Mouse (Mus musculus) liver, embryonic 16.5 days (tissue): ENCODE data around the gene Odf2l. TPM values are rescaled to one million over a fixed set of nuclear protein-coding genes. Genes with fewer than 3 reads are reported as not detected.

ENCODE experiments used
- ATAC-seq: fragments of 200-750 bp; cut with Nextera tagmentation; 2 replicates; pipeline ENCODE4 v1.8.0; 2017; ENCODE audit warnings: low read depth, mild to moderate bottlenecking, moderate number of reproducible peaks, moderate library complexity
- H3K27ac ChIP-seq: fragments of 300-500 bp; sonication (generic); 2 replicates; pipeline ENCODE4 v1.5.1; 2014; ENCODE audit warnings: mild to moderate bottlenecking, low read length
- H3K27me3 ChIP-seq: fragments of 300-500 bp; sonication (generic); 2 replicates; pipeline ENCODE4 v1.6.1; 2014; ENCODE audit warnings: low read depth, low read length, mixed read lengths; ENCODE audit not compliant: control insufficient read depth, insufficient read depth
- H3K36me3 ChIP-seq: fragments of 300-500 bp; sonication (generic); 2 replicates; pipeline ENCODE4 v1.6.1; 2014; ENCODE audit warnings: mild to moderate bottlenecking; ENCODE audit not compliant: control insufficient read depth, insufficient read depth
- H3K4me1 ChIP-seq: fragments of 300-500 bp; sonication (generic); 2 replicates; pipeline ENCODE4 v1.6.1; 2014; ENCODE audit warnings: low read depth, low read length, mixed read lengths; ENCODE audit not compliant: control insufficient read depth
- H3K4me2 ChIP-seq: fragments of 300-500 bp; sonication (generic); 2 replicates; pipeline ENCODE4 v1.6.1; 2014; ENCODE audit warnings: low read depth, low read length, mixed read lengths
- H3K4me3 ChIP-seq: fragments of 300-500 bp; sonication (generic); 2 replicates; pipeline ENCODE4 v1.5.1; 2014; ENCODE audit warnings: low read depth, mild to moderate bottlenecking, low read length
- H3K9ac ChIP-seq: fragments of 300-500 bp; sonication (generic); 2 replicates; pipeline ENCODE4 v1.6.1; 2014; ENCODE audit warnings: low read depth, low read length
- H3K9me3 ChIP-seq: fragments of 300-500 bp; sonication (generic); replicated peaks from 2 replicates; pipeline ENCODE4 v1.6.1; 2016; ENCODE audit warnings: low read length; ENCODE audit not compliant: control insufficient read depth
- WGBS: fragments of 180-500 bp; shearing (Covaris S2); extraction: QIAGEN DNeasy Blood & Tissue Kit; methylation state at CpG from one replicate; pipeline ENCODE4 v1.1.7; 2014; ENCODE audit not compliant: insufficient replicate concordance; 5-methylcytosine and 5-hydroxymethylcytosine counted together
- polyA plus RNA-seq: library from polyadenylated mRNA; unstranded; fragments of >200 nt; fragmentation: Nextera tagmentation; extraction: Ambion mirVana; gene quantifications from 2 replicates; pipeline ENCODE4 v1.2.1, GENCODE M21; 2015

Odf2l gene
- polyA plus RNA-seq, 1 experiment from 2014 or later, result 5.1 TPM

- H3K4me2 ChIP-seq, result no peak overlapping the region
- ATAC-seq, result no peak
- H3K4me1 ChIP-seq, result no peaks in the 10 kb centered on the region
- no peak overlapping the region for H3K9ac ChIP-seq
- WGBS, result 80% methylated on average over 7 of the region's 7 CpGs
- no peaks in the 10 kb centered on the region for H3K27me3 ChIP-seq
- H3K9me3 ChIP-seq, result no peaks in the 10 kb centered on the region
- no peak overlapping the region for H3K4me3 ChIP-seq
- H3K27ac ChIP-seq, result no peak overlapping the region
- H3K36me3 ChIP-seq, result no peaks in the 10 kb centered on the region
These were observed 32.7 kb downstream of the Odf2l start for GRCm38 (mm10) chr3:145151092-145151491.

- 73% methylated on average over 7 of the region's 7 CpGs for WGBS
- no peaks in the 10 kb centered on the region for H3K4me1 ChIP-seq
- H3K4me3 ChIP-seq, result no peak overlapping the region
- no peak for ATAC-seq
- no peaks in the 10 kb centered on the region for H3K9me3 ChIP-seq
- H3K27ac ChIP-seq, result no peak overlapping the region
- H3K27me3 ChIP-seq, result no peaks in the 10 kb centered on the region
- H3K4me2 ChIP-seq, result no peak overlapping the region
- H3K9ac ChIP-seq, result no peak overlapping the region
- no peaks in the 10 kb centered on the region for H3K36me3 ChIP-seq
These were observed 33.5 kb downstream of the Odf2l start for GRCm38 (mm10) chr3:145151933-145152332.

- H3K36me3 ChIP-seq, result no peaks in the 10 kb centered on the region
- no peaks in the 10 kb centered on the region for H3K27me3 ChIP-seq
- H3K4me2 ChIP-seq, result no peak overlapping the region
- ATAC-seq, result no peak
- H3K4me3 ChIP-seq, result no peak overlapping the region
- no peak overlapping the region for H3K27ac ChIP-seq
- no peak overlapping the region for H3K9ac ChIP-seq
- 81% methylated on average over 6 of the region's 6 CpGs for WGBS
- no peaks in the 10 kb centered on the region for H3K4me1 ChIP-seq
- H3K9me3 ChIP-seq, result no peaks in the 10 kb centered on the region
These were observed 38.5 kb downstream of the Odf2l start for GRCm38 (mm10) chr3:145156883-145157282.

GRCm38 (mm10) chr3:145158441-145158840 lies 40.1 kb downstream of the Odf2l start:
- no peak overlapping the region for H3K4me2 ChIP-seq
- H3K9me3 ChIP-seq, result no peaks in the 10 kb centered on the region
- H3K27me3 ChIP-seq, result no peaks in the 10 kb centered on the region
- no peaks in the 10 kb centered on the region for H3K4me1 ChIP-seq
- H3K9ac ChIP-seq, result no peak overlapping the region
- no peak overlapping the region for H3K4me3 ChIP-seq
- WGBS, result 64% methylated on average over 3 of the region's 3 CpGs
- ATAC-seq, result no peak
- H3K27ac ChIP-seq, result no peak overlapping the region
- H3K36me3 ChIP-seq, result no peaks in the 10 kb centered on the region

GRCm38 (mm10) chr3:145166741-145167140 lies 48.4 kb downstream of the Odf2l start:
- Histone ChIP-seq H3K27me3 (no peaks in the 10 kb centered on the region), H3K4me2 (no peak overlapping the region), H3K36me3 (no peaks in the 10 kb centered on the region), H3K9me3 (no peaks in the 10 kb centered on the region), H3K4me1 (no peaks in the 10 kb centered on the region), H3K9ac (no peak overlapping the region), H3K4me3 (no peak overlapping the region), H3K27ac (no peak overlapping the region)
- WGBS, result 35% methylated on average over 11 of the region's 11 CpGs
- no peak for ATAC-seq

GRCm38 (mm10) chr3:145167766-145168165 lies 49.4 kb downstream of the Odf2l start:
- ATAC-seq, result no peak
- Histone ChIP-seq H3K9me3 (no peaks in the 10 kb centered on the region), H3K27ac (no peak overlapping the region), H3K4me3 (no peak overlapping the region), H3K4me1 (no peaks in the 10 kb centered on the region), H3K9ac (no peak overlapping the region), H3K4me2 (no peak overlapping the region), H3K36me3 (no peaks in the 10 kb centered on the region), H3K27me3 (no peaks in the 10 kb centered on the region)
- WGBS, result 73% methylated on average over 5 of the region's 5 CpGs

- Histone ChIP-seq H3K27ac (no peak overlapping the region), H3K4me2 (no peak overlapping the region), H3K27me3 (no peaks in the 10 kb centered on the region), H3K4me1 (no peaks in the 10 kb centered on the region), H3K9me3 (no peaks in the 10 kb centered on the region), H3K9ac (no peak overlapping the region), H3K36me3 (no peaks in the 10 kb centered on the region), H3K4me3 (no peak overlapping the region)
- ATAC-seq, result no peak
- 48% methylated on average over 13 of the region's 13 CpGs for WGBS
These were observed 50.7 kb downstream of the Odf2l start for GRCm38 (mm10) chr3:145168844-145169696.

- H3K4me2 ChIP-seq, result no peak overlapping the region
- no peaks in the 10 kb centered on the region for H3K36me3 ChIP-seq
- H3K9ac ChIP-seq, result no peak overlapping the region
- H3K27ac ChIP-seq, result no peak overlapping the region
- no peak for ATAC-seq
- no peaks in the 10 kb centered on the region for H3K9me3 ChIP-seq
- H3K4me1 ChIP-seq, result no peaks in the 10 kb centered on the region
- H3K27me3 ChIP-seq, result no peaks in the 10 kb centered on the region
- H3K4me3 ChIP-seq, result no peak overlapping the region
- 68% methylated on average over 4 of the region's 4 CpGs for WGBS
These were observed 51.6 kb downstream of the Odf2l start for GRCm38 (mm10) chr3:145170028-145170427.

GRCm38 (mm10) chr3:145170604-145171389 lies 52.4 kb downstream of the Odf2l start:
- Histone ChIP-seq H3K4me3 (no peak overlapping the region), H3K4me2 (no peak overlapping the region), H3K36me3 (no peaks in the 10 kb centered on the region), H3K27me3 (no peaks in the 10 kb centered on the region), H3K9ac (no peak overlapping the region), H3K27ac (no peak overlapping the region), H3K9me3 (no peaks in the 10 kb centered on the region), H3K4me1 (no peaks in the 10 kb centered on the region)
- ATAC-seq, result no peak
- WGBS, result 51% methylated on average over 6 of the region's 6 CpGs
